ENCODE assay signal across 8 mouse cellular contexts in the genomic region with DNA sequence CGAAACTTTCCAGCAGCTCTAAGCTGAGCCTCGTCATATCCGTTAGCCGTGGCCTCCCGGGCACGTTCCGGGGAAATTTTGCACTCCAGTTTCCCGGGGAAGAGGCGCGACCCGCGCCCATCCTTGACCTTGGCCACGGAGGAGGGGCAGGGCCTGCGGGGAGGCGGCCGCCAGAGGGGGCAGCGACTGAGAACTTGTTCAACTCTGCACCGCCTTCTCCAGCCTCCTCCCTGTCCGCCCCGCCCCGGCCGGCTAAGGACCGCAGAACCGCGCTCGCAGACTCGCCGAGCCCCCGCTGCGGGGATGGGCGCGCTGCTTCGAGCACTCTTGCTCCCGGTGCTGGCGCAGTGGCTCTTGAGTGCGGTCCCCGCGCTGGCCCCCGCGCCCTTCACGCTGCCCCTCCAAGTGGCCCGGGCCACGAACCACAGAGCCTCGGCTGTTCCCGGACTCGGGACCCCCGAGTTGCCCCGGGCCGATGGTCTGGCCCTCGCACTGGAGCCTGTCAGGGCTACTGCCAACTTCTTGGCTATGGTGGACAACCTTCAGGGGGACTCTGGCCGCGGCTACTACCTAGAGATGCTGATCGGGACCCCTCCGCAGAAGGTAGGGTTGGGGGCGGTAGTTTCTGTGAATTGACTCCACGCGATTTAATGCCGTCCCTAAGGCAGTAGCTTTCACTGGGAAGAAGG. TPM values are rescaled to one million over a fixed set of nuclear protein-coding genes. Genes with fewer than 3 reads are reported as not detected.
DNase-seq lines count a peak whose midpoint lies in the region; ATAC-seq lines count a peak whose summit lies in the region.

Bace2 (plus strand) TSS at position 244 of the 689 bp plus-strand sequence.

- H3K4me1 ChIP-seq in hindbrain, embryonic 16.5 days (ENCODE audit: control insufficient read depth, insufficient read depth, low read depth, low read length) = peaks cover 4% of the 10 kb centered on the region

- WGBS in hindbrain, embryonic 16.5 days = under 1% methylated on average over 58 of the region's 58 CpGs

- no peaks in the 10 kb centered on the region for H3K36me3 ChIP-seq in hindbrain, embryonic 16.5 days (ENCODE audit: control insufficient read depth, insufficient read depth, low read length)

- H3K27me3 ChIP-seq in hindbrain, embryonic 16.5 days (replicated peaks; ENCODE audit: control insufficient read depth, insufficient read depth, low read length) = peaks cover 20% of the 10 kb centered on the region

- DNase-seq in adrenal gland, adult 18-20 months (ENCODE audit: low spot score in 2 of 2) = peak; percentile 65 to 70
- peak; percentile 73 for DNase-seq in embryo, embryonic 10 days (ENCODE audit: low spot score)
- DNase-seq in gastrocnemius, postnatal 14 days = peak; percentile 82
- DNase-seq in left cerebral cortex, postnatal 36 days (ENCODE audit: low spot score in 2 of 2) = peak; percentile 34 to 53
- DNase-seq in right cerebral cortex, postnatal 4 days = peak; percentile 50
- no peak for DNase-seq in adipocyte (ENCODE audit: low spot score)

- intact Hi-C loops in gastrocnemius, postnatal 14 days (cut with DNase I; ENCODE audit: low total_unique reads) = loop anchor here (10.0 kb wide), 1 partner anchor 58 kb away; no protein-coding TSS in a partner anchor
- intact Hi-C loops in left cerebral cortex, postnatal 36 days (cut with DNase I) = loop anchor here (2.0 kb wide), 1 partner anchor 74 kb away; no protein-coding TSS in a partner anchor

- H3K9me3 ChIP-seq in hindbrain, embryonic 16.5 days (ENCODE audit: control insufficient read depth, low read length) = no peaks in the 10 kb centered on the region

- H3K4me2 ChIP-seq in hindbrain, embryonic 16.5 days (ENCODE audit: low read length) = peak within 1 kb of the TSS; percentile 99

- peak; percentile 65 for ATAC-seq in hindbrain, embryonic 16.5 days
- ATAC-seq in megakaryocyte progenitor cell, adult 5-6 weeks (replicated peaks; ENCODE audit: poor library complexity) = peak; percentile 93

- H3K27ac ChIP-seq in hindbrain, embryonic 16.5 days (ENCODE audit: low read depth, low read length) = no peak within 1 kb of the TSS

- peak within 1 kb of the TSS; percentile 59 for H3K9ac ChIP-seq in hindbrain, embryonic 16.5 days (ENCODE audit: low read depth, low read length)

- peak within 1 kb of the TSS; percentile 58 for H3K4me3 ChIP-seq in hindbrain, embryonic 16.5 days (ENCODE audit: low read length)

RNA-seq across cellular contexts. Expression of gene Bace2, which starts in this region (rescaled TPM):
- total RNA-seq in adrenal gland, adult 18-20 months (2021) = 10 to 100 TPM; 14.9 to 22.3 TPM
- 10 to 100 TPM in 1 of 2 experiments, 1 to 10 TPM in 1; 6.1 to 10.2 TPM for total RNA-seq in gastrocnemius, postnatal 14 days (2021)
- polyA plus RNA-seq in hindbrain, embryonic 16.5 days (2015; fragmentation: Nextera tagmentation; extraction: Ambion mirVana) = 4.6 and 5.3 TPM in 2 replicates
- 10 to 100 TPM in 1 of 2 experiments, 1 to 10 TPM in 1; 3.6 to 10.9 TPM for total RNA-seq in left cerebral cortex, postnatal 36 days (2021)
- not detected in 2 replicates for total RNA-seq in megakaryocyte progenitor cell, adult 5-6 weeks (2015)
- total RNA-seq in megakaryocyte progenitor cell, adult 5-6 weeks (2017) = not detected in 2 replicates

Comparison
In these comparisons a context has a peak if more than half of its experiments do, and no peak if none do; other contexts are left out.
1. RNA of gene Bace2 (total RNA-seq): 14.9 to 22.3 TPM in adrenal gland, adult 18-20 months, 3.6 to 10.9 TPM in left cerebral cortex, postnatal 36 days and 6.1 to 10.2 TPM in gastrocnemius, postnatal 14 days; not detected in megakaryocyte progenitor cell, adult 5-6 weeks; every median in the first group is over 4 times any median in the second.
2. Peak in ATAC-seq in megakaryocyte progenitor cell, adult 5-6 weeks; RNA of the gene not detected or under 1 TPM.